Mouse (Mus musculus) kidney, adult 18-20 months (tissue): ENCODE measurements around the gene Kcnj8.

Experiments
- DNase-seq: peaks from one replicate; pipeline ENCODE4 v3.0.0; 2021

Kcnj8 gene

DNA sequence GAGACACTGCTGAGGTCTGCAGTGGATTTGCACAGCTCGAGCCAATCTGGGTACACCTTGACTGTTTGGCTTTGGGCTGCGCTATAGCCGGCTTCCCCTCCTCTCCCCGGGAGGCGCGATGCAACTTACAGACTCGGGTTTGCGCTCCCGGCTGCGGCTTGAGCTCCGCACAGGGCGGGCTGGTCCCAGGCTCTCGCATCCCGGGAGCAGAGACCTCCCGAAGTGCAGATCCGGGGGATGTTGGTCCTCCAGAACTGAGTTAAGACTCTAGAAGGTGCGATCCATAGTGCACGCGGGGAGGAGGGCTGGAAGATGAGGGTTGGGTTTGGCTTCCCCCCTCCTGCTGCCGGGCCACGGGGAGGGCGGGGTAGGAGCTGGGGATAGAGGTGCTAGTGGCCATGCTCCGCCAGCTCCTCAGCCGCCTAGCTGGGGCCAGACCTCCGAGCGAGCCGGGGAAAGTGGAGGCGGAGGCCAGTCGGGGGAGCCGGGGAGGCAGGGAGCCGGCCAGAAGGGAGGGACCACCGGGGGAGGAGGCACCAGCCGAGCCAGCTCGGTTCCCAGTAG lies at the start of gene Kcnj8:
Gene Kcnj8, minus strand, starts transcription at position 560 of the 564 bp plus-strand sequence.
- DNase-seq = peak; percentile 69

DNA sequence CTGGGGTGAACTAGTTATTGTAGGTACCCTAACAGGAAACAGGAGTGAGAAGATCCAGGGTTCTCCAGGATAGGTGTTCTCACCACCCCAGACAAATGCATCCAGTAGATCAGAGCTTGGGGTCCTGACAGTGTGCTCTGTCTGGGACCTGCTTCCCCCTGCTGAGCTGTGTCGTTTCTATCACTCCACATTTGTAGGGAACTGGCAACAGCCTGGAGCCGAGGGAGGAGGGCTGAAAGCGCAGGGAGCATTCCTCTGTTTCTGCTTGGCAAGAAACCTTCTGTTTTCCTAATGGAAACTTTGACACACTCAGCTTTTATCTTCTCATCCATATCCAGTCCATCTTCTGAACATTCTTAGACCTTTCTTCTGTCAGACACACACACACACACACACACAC lies 45.2 kb upstream of the Kcnj8 start:
- no peak for DNase-seq

DNA sequence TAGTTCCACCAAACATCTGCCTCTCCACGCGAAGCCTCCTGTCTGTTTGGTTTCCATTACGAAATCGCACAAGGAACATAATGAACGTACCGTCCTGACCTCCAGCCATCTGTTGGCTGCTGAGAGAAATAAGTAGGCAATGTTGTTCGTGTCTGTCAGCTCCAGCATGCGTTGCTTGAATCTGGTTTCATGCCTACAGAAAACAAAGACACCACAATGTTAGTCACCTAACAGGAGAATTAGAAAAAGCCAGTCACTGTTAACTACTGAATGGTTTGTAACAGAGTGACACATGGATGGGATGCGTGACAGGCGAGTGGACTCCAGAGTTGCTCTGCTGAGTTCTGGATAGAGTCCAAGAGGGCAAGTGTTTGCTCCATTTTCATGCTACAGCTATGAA lies 42.9 kb upstream of the Kcnj8 start:
- DNase-seq = no peak

DNA sequence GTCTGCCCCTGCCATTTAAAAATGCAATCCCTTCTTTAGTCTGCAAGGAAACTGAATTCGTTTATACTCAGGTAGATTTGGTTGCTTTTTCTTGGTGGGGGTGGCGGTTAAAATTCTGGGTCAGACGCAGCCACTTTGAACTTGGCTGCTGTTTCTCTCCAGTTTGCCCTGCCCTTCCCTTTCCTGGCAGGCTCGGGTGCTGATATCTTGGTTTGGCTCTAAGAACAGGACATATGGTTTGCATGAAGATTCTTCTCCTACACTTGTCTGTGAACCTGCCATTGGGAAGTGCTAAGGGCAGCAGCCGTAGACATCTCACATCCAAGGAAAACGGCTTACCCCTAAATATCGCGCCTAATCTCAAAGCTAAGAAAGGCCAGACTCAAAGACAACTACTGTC lies 41.0 kb upstream of the Kcnj8 start:
- no peak for DNase-seq

DNA sequence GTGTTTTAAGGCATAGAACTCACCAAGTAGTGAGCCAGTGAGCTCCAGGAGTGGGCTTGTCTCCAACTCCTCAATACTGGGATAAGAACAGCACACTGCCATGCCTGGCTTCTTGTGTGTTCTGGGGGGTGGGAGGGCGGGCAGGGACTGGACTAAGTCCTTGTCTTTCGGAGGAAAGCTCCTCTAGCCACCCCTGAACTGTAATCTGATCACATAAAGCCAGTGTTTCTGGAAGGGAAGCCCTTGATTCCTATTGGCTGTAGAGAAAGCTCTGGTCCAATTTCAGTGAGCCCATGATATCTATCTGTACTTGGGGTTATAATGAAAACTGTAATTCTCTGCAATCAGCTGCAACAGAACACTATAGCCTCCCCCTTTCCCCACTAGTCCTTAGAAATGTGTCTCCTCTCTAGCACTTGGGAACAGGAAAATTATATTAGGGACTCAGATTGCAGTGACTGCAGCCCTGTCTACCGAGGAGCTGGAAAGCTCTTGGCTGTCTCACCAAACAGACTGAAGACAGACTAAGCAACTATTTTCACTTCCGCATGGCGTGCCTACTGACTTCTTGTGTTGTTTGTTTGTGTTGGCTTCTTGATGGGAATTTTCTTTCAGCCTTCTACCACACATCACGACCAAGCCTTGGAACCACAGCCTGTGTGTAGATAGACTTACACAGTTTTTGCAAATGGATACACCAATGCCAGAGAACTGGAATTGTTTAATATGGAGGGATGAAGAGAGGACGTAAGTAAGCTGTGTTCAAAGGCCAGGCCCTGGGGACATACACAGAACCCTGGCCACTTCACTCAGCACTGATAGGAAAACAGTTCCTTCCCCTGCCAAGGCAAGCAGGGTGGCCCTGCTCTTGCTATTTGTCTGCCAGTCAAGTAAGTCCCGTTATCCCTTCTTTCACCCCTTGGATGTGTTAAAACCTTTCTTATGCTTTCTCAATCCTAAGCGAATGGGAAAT lies 38.3 kb upstream of the Kcnj8 start:
- no peak for DNase-seq

DNA sequence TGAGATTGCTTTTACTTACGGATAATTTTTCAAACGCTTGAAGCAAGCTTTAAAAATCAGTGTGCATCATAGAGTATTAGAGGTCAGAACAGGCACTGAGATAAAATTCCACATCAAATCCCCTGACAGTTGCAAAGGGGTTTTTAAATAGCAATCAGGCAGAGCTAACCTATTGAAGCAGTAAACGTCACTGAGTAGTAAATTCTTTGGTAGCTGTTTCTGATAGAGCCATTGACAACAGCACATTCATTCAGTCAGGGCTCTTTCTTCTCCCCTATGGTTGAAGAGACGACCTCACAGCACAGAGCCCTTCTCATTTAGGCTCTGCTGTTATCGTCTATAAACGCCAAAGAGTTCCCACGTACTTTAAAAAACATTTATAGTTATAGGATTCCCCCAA lies 35.7 kb upstream of the Kcnj8 start:
- no peak for DNase-seq

DNA sequence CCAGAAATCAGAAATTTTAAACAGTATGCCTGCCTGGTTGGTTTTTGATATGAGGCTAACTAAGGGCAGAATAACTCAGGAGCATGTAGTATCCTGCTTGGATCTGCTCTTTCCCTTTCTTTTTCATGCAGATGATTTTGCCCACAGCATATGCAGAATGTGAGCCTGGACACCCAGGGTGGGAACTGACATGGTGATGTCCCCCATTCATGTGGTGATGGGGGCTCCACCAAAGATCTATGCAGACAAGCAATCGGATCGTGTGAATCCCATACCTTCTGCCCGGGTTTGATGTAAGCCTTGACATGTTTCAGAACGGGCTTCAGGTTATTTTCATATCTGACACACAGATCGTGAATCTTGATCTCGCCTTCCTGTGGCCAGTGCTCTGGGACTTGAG lies 31.4 kb upstream of the Kcnj8 start:
- DNase-seq = no peak

DNA sequence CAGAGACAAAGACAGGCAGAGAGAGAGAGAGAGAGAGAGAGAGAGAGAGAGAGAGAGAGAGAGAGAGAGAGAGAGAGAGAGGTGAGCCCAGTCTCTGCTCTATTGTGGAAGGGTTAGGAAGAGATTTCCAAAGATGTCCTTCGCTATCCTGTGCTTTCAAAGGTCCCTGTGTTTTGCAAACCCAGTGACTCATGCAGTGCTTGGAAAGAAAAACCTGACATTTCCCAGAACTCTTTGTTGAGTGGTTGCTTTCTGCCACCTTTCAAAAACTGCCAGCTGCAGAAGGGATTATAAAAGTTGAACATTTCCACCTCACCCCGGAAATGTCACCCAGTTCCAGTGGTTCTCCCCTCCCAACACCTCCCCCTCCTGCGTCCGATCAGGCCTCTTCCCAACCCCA lies 7.4 kb upstream of the Kcnj8 start:
- no peak for DNase-seq

DNA sequence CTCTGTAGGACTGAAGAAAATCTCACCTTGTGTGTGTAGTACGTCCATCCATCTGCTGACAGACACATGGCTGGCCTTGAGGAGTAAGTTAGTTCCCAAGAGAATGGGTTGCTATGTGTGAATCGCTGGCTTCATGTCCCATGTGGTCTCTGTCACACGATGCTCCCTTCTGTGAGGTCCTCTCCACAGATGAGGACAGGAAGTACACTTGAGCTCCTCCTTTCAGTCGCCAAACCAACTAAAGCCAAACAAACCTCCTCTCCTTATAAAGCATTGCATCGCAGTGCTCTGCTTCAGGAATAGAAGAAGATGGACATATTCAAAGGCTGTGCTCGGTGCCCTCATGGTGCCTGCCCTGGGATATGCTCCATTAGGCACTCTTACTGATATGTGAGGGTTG lies 6.4 kb upstream of the Kcnj8 start:
- DNase-seq = no peak

DNA sequence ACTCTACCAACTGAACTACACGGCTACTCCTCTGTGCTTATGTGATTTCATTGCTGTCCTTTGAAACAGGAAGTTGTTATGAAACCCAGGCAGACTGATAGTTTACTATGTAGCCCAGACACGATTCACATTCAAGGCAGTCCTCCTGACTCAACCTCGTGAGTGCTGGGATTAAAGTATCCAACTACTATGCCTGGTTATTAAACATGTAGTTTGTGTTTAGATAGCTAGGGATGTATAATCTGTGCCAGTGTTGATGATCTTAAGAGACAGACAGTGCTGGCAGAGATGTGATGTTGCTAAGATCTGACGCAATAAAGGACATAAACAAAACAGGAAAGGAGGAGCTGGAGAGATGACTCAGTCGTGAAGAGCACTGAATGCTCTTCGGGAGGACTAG lies 1.5 kb upstream of the Kcnj8 start:
- DNase-seq = no peak

DNA sequence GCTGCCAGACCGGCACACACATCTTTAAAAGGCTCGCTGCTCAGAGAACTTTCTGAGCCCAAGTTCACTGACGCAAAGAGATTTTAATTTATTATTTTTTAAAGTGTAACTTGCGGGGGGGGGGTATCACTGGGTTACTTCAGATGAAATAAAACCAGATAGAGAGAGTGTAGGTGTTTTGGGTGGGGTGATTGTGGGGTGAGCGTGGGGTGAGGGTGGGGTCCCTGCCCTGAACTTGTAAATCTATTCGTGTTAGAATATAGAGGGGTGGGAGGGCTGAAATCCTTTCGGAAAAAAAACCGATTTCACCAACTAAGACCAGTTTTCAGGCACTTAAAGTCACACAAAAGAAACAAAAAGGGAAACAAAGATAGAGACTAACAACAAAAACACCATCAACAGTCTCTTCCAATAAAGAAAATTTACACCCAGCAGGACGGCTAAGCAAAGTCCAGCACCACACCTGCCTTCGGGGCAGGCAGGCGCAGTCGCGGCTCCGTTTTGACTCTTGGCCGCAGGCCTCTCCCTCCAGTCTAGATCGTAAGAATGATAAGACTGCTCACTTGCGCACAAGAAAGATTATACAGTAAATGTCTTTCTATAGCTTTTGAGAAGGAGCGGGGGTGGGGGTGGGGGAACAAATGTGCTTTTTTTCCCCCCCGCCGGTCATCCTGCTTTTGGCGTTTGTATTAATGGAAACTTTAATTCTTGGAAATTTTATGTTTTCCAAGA lies 381 bp upstream of the Kcnj8 start:
- peak; percentile 40 for DNase-seq

DNA sequence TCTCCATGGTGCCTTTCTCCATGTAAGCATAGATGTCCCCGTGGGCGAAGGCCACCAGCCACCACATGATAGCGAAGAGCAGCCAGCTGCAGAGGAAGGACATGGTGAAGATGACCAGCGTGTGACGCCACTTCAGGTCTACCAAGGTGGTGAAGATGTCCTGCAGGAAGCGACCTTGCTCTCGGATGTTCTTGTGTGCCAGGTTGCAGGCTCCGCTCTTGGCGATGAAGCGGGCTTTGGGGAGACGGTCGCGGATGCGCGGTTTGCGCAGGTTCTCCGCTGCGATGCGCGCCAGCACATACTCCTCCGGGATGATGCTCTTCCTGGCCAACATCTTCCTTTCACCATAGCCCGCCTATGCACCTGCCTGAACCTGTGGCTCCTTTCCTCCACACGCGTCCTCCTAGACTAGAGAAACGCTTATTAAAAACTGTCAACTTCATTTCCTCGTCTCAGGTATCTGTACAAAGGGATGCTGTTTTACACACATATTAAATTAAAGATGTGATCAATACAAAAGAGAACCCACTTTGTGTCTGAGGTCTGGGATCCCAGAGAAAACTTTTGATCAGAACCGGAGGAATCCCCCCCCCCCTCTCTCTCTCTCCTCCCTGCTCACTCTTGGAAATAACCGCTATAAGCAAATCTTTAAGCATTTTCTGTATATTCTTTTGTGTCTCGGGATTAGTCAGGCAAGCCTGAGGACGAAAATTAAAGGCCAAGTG lies 1.2 kb downstream of the Kcnj8 start:
- peak; percentile 20 for DNase-seq

DNA sequence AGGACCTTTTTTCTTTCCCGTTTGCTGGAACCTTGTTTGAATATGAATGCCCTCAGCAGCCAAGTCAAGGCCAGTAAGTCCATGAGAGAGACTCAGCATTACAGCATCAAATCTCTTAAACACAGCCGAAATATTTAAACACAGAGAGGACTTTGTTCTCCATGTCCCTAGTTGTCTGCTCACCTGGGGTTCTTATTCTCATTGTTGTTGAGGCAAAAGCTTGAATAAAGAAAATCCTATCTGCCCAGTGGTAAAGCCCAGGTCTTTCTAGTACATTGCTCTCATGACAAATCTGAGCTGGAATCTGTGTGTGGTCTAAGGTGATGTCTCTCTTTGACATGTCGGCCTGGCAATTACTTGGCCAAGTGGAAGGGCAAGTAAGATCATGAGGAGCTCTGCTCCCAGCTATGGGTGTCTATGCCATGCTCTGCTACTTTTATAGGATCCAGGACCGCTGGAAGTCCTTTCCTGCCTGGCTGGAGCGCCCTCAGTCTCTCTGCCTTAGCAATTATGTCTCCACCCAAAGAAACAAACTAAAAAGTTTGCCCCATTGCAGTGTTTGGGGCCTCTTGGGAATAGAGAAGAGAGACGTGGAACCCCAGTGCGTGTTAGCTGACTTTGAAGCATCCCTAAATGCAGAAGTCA lies 2.6 kb downstream of the Kcnj8 start:
- DNase-seq = no peak

DNA sequence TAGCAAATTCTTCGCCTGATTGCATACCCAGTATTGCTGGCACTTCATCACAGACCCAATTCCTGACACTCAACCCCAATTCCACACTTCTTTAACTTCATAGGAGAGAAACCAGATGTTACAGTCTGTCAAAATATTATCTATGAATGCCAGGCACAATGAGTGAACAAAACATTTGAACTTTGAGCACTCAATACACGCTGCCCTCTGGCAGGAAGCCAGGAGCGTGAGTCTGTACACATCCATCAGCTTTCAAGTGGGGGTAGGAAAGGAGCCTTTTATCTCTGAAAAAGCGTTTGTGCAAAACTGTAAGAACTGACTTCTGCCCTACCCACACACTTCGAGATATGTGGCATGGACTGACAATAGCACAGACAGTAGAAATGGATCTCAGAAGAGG lies 4.0 kb downstream of the Kcnj8 start:
- DNase-seq = peak; percentile 55

DNA sequence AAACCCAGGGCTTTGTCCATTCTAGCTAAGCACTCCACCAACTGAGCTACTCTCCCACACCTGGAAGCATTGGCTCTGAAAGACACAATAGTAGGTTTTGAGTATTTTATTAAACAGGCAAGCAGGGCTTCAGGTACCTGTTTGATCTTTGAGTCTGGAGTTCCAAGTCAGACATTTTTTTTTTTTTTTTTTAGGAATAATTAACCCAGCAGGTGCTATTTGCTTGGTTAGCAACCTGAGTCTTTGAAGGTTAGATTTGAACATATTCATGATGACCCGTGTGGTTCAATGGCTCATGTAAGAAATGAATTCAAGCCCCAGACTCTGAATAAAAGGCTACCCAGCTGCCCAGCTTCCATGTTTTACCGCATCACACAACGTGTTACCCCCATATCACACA lies 6.7 kb downstream of the Kcnj8 start:
- DNase-seq = no peak

DNA sequence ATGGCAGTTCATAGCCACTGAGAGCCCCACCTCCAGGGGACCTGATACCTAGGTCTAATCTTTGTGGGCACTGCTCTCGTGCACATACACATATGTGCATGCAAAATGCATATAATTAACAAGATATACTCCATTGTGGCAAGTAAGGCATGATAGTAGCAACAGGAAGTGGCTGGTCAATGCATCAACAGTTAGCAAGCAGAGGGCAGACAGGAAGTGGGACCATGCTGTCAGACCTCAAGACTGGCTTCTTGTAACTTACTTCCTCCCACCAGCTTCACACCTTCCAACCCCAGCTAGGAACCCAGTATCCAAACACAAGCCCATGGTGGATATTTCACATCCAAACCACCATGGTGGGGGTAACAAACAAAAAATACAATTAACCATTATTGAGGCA lies 10.3 kb downstream of the Kcnj8 start:
- no peak for DNase-seq

DNA sequence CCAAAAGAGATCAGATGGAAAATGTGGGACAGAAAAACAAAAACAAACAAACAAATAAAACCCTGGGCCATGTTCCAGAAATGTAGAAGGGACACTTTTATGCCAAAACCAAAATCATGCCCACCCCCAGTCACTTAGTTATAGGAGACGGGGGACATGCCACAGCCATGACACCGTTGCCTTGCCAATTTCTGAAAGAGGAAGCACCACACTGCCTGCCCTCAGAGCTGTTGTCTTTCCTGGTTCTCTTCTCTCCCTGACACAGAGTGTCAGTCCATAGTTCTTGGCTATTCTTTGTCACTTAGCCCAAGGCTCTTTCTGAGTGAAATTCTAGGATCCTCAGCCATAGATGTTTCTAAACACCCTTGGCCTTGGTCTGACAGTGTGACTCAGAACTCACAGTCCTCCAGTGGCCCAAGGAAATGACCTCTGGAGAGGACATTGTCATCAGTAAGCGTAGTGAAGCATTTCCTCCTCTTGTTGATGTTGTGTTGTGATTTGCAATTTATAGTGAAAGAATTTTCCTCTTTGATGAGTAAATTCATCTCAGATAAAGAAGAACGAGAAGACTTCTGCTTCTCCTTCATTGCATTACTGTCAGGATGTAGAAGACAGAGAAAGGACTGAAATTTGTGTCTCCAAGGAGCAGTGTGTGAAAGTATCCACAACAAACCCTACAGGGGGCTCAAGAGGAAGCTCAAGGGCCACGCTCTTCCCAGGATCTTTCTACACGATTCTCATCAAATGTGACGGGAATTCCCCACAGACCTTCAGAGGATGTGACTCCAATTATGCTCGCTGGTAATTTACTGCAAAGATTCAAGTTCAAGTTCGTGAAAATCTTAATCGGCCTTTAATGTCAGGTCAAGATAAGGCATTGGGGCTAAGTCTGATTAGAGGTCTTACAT lies 12.4 kb downstream of the Kcnj8 start:
- no peak for DNase-seq

DNA sequence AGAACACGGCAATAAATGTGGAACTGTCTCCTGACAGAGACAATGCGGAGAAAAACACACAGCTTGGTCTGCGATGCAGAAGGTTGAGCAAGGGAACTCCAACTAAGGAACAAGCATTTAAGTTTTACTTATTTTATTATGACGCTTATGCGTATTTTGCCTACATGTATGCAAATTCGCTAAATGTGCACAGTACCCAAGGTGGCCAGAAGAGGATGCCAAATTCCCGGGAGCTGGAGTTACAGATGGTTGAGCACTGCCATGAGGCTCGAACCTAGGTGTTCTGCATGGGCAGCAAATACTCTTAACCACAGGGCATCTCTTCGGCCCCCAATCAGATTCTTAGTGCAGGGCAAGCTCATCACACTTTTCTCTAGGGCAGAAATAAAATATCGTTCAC lies 13.3 kb downstream of the Kcnj8 start:
- DNase-seq = no peak

DNA sequence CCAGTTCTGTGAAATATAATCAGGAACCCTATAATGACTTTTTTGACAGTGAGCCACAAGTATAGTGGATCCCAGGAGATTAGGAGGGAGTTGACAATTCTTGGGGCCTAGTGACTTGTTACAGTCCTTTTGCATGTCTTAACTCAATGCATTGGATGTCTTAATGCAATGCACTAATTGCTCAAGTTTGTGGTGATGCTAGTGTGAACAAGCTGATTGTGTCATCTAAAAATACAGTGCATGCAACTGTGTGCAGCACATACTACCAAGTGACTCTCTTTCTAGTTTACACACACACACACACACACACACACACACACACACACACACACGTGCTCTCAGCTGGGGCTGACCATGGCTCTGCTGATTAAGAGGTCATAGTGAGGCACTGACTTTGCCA lies 15.4 kb downstream of the Kcnj8 start:
- DNase-seq = no peak

DNA sequence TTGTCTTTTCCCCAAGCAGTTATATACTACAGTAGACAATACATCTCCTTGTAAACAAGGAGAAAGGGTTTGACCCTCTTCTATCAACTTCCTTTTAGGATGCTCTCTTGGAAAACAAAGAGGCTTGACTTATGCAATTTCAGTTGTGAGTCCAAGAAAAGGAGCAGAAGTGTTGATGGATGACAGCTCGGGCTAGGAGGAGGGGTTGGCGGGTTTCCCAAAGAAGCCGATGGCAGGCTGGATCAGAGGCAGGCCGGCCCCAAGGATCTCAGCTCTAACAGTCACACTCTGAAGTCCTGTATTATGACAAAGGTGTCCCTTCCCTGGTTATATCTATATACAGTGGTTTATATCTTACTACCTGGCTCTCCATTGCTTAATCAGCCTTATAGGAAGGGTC lies 19.9 kb downstream of the Kcnj8 start:
- DNase-seq = no peak

DNA sequence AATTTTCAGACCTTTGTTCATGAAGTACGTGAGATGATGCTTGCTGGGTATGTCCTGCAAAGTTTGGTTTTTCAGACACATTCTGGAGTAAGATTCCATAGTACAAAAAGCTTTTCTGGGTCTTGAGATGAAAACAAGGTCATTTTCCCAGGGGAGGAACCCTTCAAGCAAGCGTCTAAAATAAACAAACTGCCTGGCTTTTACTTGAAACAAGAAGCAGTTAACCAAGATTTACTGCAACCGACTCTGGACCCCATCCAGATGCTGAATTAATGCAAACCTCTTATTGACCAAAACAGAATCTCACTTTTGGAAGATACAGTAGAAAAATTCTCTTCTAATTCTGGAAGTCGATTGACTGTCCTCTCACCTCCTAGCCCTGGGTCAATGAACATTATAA lies 20.5 kb downstream of the Kcnj8 start:
- DNase-seq = no peak

DNA sequence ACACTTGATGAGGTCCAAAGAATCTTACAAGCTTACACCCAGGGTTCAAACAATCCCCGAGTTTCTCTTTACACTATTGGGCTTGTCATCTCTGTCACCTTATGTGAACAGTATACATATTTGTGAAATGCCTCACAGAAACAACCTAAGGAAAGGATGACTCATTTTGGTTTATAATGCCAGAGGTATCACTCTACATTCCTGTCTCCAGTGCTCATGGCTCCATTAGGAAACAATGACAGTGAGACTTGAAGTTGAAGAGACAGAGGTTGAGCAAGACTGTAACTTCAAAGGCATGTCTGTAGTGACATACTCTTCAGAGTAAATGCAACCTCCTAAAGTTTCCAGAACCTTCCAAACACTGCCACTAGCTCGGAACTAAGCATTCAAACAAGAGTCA lies 23.0 kb downstream of the Kcnj8 start:
- DNase-seq = no peak
